Mouse (Mus musculus) layer of hippocampus, adult 18-20 months (tissue): Measurements from ENCODE around the gene Wnk1. TPM values are rescaled to one million over a fixed set of nuclear protein-coding genes. Genes with fewer than 3 reads are reported as not detected.

Source experiments
- DNase-seq, 2 experiments: peaks; one replicate each; pipeline ENCODE4 v3.0.0; 2022; ENCODE audit warnings: low spot score in 2 of 2
- microRNA-seq, 2 experiments: library from miRNA; unstranded; fragments of <30 nt; microRNA quantifications; one replicate each; pipeline ENCODE4 v1.2.0; 2021
- total RNA-seq, 2 experiments: library from RNA; stranded (reverse); gene quantifications; 2 replicates each; pipeline ENCODE4 v1.2.3; 2021

Wnk1 gene
- total RNA-seq, 2 experiments from 2014 or later: 189 to 190 TPM

DNA sequence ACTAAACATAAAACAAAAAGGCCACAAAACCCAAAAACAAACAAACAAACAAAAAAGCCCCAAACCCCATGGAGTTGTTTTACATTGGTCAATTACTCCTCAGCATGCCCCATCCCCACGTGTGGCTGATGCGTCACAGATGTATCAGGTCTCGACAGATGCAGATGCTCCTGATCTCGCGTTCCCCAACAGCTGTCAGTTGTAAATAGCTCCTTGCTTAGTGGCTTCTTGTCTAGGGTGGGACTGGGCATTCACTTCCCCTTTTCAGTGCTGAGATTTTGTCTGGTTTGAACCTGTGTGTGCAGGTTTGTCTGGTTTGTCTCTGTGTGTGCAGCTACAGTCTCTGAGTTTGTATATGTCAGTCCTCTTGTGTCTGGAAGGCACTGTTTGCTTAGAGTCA is 126.4 kb downstream of the Wnk1 start:
- DNase-seq: no peak

DNA sequence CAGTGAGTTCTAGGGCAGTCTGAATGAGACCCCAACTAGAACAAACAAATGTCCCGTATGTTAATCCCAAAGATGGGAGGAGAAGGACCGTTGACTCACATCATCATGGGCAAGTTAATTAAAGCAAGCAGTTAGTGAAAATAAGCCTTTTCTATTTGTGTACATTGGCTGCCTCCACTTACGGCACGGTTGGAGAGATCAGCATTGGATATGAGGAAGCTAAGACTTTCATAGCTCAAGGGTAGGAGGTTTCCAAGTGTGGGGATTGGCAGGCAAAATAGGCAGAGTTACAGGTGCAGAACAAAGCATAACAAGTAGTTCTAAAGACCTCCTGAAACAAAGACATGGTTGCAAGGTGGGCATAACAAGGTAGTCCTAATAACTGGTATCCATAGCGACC is 133.0 kb downstream of the Wnk1 start:
- no peak for DNase-seq

DNA sequence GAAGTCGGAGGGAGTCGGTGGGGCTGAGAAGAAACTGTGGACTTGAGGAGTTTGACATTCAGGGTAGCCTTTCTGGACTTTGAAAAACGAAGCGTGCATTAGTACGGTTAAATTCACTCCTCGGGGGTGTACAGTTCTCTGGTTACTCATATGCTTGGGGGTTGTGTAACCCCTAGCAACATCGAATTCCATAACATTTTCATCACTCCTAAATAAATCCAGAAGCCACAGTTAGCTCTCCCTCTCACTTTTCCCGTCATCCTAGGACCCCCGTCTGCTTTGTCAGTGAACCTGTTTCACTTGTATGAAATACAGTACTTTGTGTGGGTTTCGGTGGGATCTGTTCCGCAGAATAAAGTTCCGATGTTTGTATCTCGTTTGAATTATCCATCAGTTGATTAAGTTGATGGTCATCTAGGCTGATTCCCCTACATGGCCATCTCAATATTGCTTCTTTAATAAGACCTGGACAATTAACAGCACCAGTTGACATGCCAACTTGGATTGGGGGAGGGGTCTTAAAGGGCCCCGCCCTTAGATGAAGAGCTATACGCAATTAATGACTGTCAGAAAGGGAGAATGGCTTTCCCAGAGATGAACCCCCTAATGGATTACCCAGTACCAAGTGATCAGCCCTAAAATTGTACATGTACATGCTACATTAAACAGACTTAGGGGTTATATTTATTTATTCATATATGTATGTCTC is 135.2 kb downstream of the Wnk1 start:
- no peak for DNase-seq

DNA sequence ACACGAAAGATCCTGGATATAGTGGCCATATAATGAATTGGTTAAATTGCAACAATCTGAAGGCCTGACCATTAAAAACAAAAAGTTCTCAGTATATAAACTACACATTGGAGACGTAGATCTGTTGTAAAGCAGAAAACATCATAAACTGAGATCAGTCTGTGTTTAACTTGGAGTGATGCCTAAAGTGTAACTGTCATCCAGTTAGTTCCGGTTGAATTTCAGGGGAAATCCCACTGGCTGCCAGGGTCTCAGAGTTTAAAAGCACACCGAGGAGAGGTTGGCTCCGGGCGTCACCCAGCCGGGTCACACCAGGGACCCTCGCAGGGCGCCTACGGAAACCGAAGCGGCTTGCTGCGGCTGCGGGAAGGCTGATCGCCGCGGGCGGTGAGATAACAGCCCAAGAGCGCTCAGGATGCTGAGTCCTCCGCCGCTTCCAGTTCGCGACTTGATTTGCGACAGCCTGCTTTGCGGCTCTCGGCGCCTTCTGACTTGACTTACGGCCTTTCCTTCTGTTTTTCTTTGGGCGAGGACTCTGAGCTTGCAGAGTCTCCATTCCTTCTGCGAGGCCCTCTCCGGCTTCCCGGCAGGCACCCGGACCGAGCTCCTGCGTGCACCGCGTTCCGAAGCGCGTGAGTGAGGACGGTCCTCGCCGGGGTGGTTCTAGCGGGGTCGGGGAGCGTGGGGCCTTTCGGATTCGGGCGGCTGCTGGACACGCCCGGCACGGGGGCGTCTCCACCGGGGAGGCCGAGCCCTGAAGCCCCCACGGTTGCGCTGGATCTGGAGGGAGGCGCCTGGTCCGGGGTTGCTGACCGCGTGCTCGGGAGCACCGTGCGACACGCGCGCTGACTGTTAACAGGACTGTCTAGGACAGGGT is 136.0 kb downstream of the Wnk1 start, which contains the start of gene Rad52:
Gene Rad52, plus strand, starts transcription at position 495 of the 877 bp plus-strand sequence.
- peak; percentile 85 to 94 for DNase-seq

DNA sequence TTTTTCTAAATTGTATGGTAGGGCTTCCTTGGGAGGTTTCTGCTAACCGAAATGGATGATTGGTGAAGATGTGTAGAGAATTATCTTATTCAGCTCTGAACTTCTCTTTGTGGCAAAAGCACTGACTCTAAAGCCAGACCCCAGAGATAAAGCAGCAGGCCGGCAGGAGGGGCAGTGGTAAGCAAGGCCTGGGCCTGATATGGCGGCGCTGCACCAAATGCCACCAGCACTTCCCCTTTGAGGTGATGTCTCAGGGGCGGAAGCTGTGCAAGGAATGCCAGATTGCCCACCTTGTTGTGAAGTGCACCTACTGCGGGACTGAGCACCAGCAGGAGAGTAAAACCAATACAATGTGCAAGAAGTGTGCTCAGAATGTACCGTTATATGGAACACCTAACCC is 145.8 kb downstream of the Wnk1 start:
- no peak for DNase-seq

DNA sequence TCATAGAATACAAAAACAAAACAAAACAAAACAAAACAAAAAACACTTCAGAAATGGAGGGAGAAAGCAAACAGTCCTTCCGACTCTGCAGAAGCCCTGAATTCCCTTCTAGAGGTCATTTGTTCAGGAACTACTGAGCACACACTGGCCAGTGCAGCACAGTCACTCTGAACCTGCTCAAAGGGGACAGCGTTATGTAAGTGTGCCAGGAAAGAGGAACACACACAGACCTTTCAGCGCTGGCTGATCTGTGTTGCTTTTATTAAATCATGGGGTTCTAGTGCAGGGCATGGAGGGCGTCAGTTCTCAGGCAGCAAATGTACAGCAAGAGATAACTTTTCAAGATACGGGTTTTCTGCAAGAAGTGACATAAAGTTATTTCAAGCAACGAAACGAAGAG is 155.3 kb downstream of the Wnk1 start:
- DNase-seq: no peak

Small RNAs within 50 kb of the gene (microRNA-seq; reads per million reads assigned to microRNA genes)
- gene Mir706: 0 reads per million in 2 experiments

Other genes starting within 250 kb of the Wnk1 start
- gene Erc1, start 190.5 kb downstream of the Wnk1 start, total RNA-seq: 10 to 100 TPM; 48.0 to 48.7 TPM
- 10 to 100 TPM; 35.7 to 37.7 TPM for gene Rad52, start 136.0 kb downstream of the Wnk1 start, total RNA-seq
- 1 to 10 TPM in 1 of 2 experiments, under 1 TPM in 1; 0.67 to 1.3 TPM for gene Ninj2, start 54.7 kb upstream of the Wnk1 start, total RNA-seq